Mouse (Mus musculus) liver, embryonic 15.5 days (tissue): Measurements from ENCODE around the gene Gfral. TPM values are rescaled to one million over a fixed set of nuclear protein-coding genes. Genes with fewer than 3 reads are reported as not detected.

Experiments
- ATAC-seq: fragments of 200-750 bp; cut with Nextera tagmentation; 2 replicates; pipeline ENCODE4 v1.8.0; 2017; ENCODE audit warnings: moderate number of reproducible peaks, mild to moderate bottlenecking, moderate library complexity; ENCODE audit not compliant: insufficient read depth
- H3K27ac ChIP-seq: fragments of 300-500 bp; sonication (generic); replicated peaks from 2 replicates; pipeline ENCODE4 v1.5.1; 2015; ENCODE audit warnings: mild to moderate bottlenecking, inconsistent platforms
- H3K27me3 ChIP-seq: fragments of 300-500 bp; sonication (generic); 2 replicates; pipeline ENCODE4 v1.6.1; 2015; ENCODE audit warnings: mild to moderate bottlenecking, inconsistent platforms
- H3K36me3 ChIP-seq: fragments of 300-500 bp; sonication (generic); replicated peaks from 2 replicates; pipeline ENCODE4 v1.6.1; 2015; ENCODE audit warnings: moderate library complexity, mild to moderate bottlenecking, inconsistent platforms
- H3K4me1 ChIP-seq: fragments of 300-500 bp; sonication (generic); replicated peaks from 2 replicates; pipeline ENCODE4 v1.6.1; 2015; ENCODE audit warnings: inconsistent platforms
- H3K4me2 ChIP-seq: fragments of 300-500 bp; sonication (generic); 2 replicates; pipeline ENCODE4 v1.6.1; 2015; ENCODE audit warnings: moderate library complexity, mild to moderate bottlenecking, inconsistent platforms
- H3K4me3 ChIP-seq: fragments of 300-500 bp; sonication (generic); replicated peaks from 2 replicates; pipeline ENCODE4 v1.5.1; 2015; ENCODE audit warnings: mild to moderate bottlenecking, inconsistent platforms
- H3K9ac ChIP-seq: fragments of 300-500 bp; sonication (generic); 2 replicates; pipeline ENCODE4 v1.6.1; 2015; ENCODE audit warnings: moderate library complexity, mild to moderate bottlenecking, inconsistent platforms
- H3K9me3 ChIP-seq: fragments of 300-500 bp; sonication (generic); replicated peaks from 2 replicates; pipeline ENCODE4 v1.6.1; 2016; ENCODE audit warnings: inconsistent platforms
- WGBS: fragments of 180-500 bp; shearing (Covaris S2); methylation state at CpG from one replicate; pipeline ENCODE4 v1.1.7; 2015; ENCODE audit warnings: mixed read lengths; ENCODE audit not compliant: insufficient replicate concordance; 5-methylcytosine and 5-hydroxymethylcytosine counted together
- polyA plus RNA-seq: library from polyadenylated mRNA; unstranded; fragments of >200 nt; fragmentation: Nextera tagmentation; extraction: Ambion mirVana; gene quantifications from 2 replicates; pipeline ENCODE4 v1.2.1, GENCODE M21; 2015

The Gfral gene
- polyA plus RNA-seq, result not detected in 2 replicates

DNA sequence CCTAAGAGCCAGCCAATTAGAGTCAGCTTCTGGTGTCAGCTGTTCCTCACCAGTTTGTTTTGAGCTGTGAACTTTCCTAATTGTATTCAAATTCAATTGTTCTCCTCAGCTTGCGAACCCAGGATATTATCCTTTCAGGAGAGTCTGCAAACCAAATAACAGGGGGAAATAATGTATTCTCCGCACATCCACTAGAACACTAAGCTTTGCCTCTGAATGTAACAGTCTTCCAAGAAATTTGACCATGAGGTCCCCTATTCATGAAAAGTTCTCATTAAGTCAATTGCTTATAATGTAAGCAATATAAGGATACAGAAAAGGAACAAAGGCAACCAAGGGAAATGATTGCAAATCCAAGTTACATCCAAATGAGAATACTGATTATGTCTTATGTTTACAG lies at the start of gene Gfral:
Gfral (minus strand) TSS at position 101 of the 400 bp plus-strand sequence.
- 56% methylated on average over 2 of the region's 2 CpGs for WGBS
- no peak for ATAC-seq
- no peak within 1 kb of the TSS for H3K27ac ChIP-seq
- H3K36me3 ChIP-seq, result no peaks in the 10 kb centered on the region
- no peaks in the 10 kb centered on the region for H3K9me3 ChIP-seq
- no peak within 1 kb of the TSS for H3K4me3 ChIP-seq
- no peak within 1 kb of the TSS for H3K4me2 ChIP-seq
- H3K4me1 ChIP-seq, result no peaks in the 10 kb centered on the region
- H3K27me3 ChIP-seq, result no peaks in the 10 kb centered on the region
- no peak within 1 kb of the TSS for H3K9ac ChIP-seq

DNA sequence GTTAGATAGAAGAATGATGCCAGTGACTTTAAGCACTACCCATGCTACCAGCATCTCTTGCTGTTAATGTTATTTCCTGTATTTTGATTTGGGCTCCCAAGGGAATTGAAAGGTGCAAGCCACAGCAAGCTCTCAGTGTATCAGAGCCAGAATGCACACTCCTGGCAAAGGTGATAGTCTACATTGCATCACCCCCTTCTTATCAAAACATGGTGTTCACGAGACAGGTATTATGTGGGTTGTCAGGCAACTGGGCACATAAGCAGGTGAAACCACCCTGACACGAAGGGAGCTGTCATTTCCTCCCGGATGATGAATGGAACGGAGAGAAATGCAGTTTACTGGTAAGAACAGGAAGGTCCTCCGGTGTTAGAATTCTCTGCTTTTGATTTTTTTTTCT lies 44.3 kb upstream of the Gfral start:
- Histone ChIP-seq H3K9ac (no peak overlapping the region), H3K4me1 (no peaks in the 10 kb centered on the region), H3K4me2 (no peak overlapping the region), H3K4me3 (no peak overlapping the region), H3K27ac (no peak overlapping the region), H3K9me3 (no peaks in the 10 kb centered on the region), H3K36me3 (no peaks in the 10 kb centered on the region), H3K27me3 (no peaks in the 10 kb centered on the region)
- ATAC-seq, result no peak
- 47% methylated on average over 5 of the region's 5 CpGs for WGBS

DNA sequence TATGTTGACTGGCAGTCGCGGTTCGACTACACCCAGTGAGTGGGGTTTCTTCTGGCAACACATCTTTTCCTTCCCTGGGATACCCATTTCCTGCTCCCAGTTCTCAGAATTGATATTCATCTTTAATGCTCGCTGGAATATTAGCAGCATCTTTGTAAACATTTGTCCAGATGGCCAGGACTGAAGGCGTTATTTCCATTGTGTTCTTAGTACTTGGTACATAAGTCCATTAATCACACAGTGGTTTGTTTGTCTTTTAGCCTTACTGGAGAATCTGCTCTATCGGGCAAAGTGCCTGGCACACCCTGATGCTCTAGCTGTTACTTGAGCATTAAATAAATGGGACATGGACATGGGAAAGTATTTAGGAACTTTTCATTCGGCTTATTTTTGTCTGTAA lies 39.1 kb upstream of the Gfral start:
- no peak overlapping the region for H3K4me2 ChIP-seq
- ATAC-seq, result no peak
- no peaks in the 10 kb centered on the region for H3K36me3 ChIP-seq
- WGBS, result 64% methylated on average over 7 of the region's 7 CpGs
- no peaks in the 10 kb centered on the region for H3K9me3 ChIP-seq
- H3K4me1 ChIP-seq, result no peaks in the 10 kb centered on the region
- no peak overlapping the region for H3K27ac ChIP-seq
- no peak overlapping the region for H3K4me3 ChIP-seq
- no peaks in the 10 kb centered on the region for H3K27me3 ChIP-seq
- no peak overlapping the region for H3K9ac ChIP-seq

DNA sequence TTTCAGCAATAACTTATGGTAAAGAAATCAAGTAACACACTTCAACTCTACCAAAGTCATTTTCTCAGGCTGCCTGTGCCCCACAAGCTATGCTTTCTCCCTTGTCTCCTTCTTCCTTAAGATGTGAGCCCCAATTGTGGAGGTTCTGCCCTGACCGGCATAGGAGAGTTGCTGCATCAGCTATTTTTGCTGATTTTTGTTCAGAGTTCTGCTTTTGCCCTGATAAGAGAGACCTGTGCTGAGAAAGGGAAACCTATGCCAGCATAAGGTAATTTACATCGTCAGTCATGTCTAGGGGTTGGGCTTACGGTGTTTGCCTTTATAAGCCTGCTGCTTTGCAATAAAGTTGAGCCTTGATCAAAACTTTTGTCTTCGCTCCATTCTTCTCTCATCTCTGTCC lies 38.7 kb upstream of the Gfral start:
- no peak for ATAC-seq
- H3K9me3 ChIP-seq, result no peaks in the 10 kb centered on the region
- WGBS, result 74% methylated on average over 4 of the region's 4 CpGs
- H3K27ac ChIP-seq, result no peak overlapping the region
- H3K4me3 ChIP-seq, result no peak overlapping the region
- no peak overlapping the region for H3K9ac ChIP-seq
- no peak overlapping the region for H3K4me2 ChIP-seq
- H3K27me3 ChIP-seq, result no peaks in the 10 kb centered on the region
- no peaks in the 10 kb centered on the region for H3K36me3 ChIP-seq
- H3K4me1 ChIP-seq, result no peaks in the 10 kb centered on the region

DNA sequence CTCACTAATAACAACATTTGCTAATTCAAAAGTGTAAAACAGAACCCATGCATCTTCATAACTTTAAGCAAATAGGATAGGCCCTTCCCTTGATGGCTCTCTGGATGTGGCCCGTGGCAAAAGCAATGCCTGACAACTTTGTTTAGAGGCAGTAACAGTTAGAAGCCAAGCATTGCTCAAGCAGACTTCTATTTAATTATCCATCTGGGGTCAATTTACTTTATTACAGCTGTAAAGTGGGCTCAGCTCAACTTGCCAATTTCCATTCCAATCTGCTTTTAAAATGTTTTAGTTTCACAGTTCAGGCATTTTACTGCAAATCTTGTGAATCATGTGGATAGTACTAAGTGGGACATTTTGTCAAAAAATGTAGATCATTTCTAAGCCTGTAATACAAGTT lies 28.9 kb upstream of the Gfral start:
- no peak overlapping the region for H3K4me3 ChIP-seq
- WGBS, result 40% methylated on average over 1 of the region's 1 CpGs

DNA sequence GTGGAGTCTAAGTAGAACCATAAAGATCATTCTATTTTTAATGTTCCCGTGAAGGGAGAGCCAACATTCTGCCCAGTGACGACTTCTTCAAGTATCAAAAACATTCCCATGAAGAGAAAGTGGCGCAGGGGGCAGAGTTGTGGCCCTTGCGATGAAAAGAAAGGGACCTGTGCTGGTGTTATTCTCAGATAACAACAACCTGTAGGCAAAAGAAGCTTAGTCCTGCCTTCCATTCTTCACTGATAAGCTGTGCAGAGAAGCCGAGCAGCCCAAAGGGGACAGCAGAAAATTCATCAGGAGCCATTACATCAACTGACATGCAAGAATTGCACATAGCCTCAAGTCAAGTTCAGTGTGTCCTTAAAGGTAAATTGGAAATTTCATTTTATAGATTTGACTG lies 24.5 kb upstream of the Gfral start:
- Histone ChIP-seq H3K27ac (peak overlapping the region; percentile 80), H3K36me3 (no peaks in the 10 kb centered on the region), H3K4me3 (peak overlapping the region; percentile 57; the same call in 1 of the 2 replicates), H3K4me1 (peaks cover 25% of the 10 kb centered on the region), H3K27me3 (no peaks in the 10 kb centered on the region), H3K9me3 (no peaks in the 10 kb centered on the region), H3K9ac (no peak overlapping the region), H3K4me2 (peak overlapping the region; percentile 85)
- 19% methylated on average over 5 of the region's 5 CpGs for WGBS
- ATAC-seq, result peak; percentile 59

More for the DNA sequence above, 28.9 kb upstream of the Gfral start:
- no peak overlapping the region for H3K27ac ChIP-seq
- H3K9me3 ChIP-seq, result no peaks in the 10 kb centered on the region
- H3K4me1 ChIP-seq, result peaks cover 12% of the 10 kb centered on the region
- no peaks in the 10 kb centered on the region for H3K27me3 ChIP-seq
- H3K4me2 ChIP-seq, result no peak overlapping the region
- H3K36me3 ChIP-seq, result no peaks in the 10 kb centered on the region
- ATAC-seq, result no peak
- no peak overlapping the region for H3K9ac ChIP-seq

DNA sequence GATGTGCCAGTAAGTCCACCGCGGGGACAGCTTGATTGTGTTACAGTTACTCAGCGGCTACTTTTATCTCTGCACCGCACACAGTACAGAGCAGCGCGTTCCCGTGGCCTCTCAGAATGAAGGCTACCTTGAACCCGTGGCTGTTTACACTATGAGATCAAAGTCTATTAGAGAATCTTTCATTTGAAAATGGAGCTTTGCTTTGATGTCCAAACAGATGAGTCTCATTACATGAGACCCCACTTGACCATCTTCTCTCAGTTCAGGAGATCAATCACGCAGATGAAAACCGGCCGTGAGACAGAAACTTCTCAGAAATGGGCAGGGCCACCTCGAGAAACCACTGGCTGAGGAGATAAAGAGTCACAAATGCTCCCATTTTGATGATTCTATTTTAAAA lies 23.8 kb upstream of the Gfral start:
- H3K4me3 ChIP-seq, result peak overlapping the region; percentile 57
- peaks cover 25% of the 10 kb centered on the region for H3K4me1 ChIP-seq
- peak; percentile 90 for ATAC-seq
- 5% methylated on average over 12 of the region's 12 CpGs for WGBS
- H3K27me3 ChIP-seq, result no peaks in the 10 kb centered on the region
- no peaks in the 10 kb centered on the region for H3K36me3 ChIP-seq
- H3K9ac ChIP-seq, result 0 out of 2 replicates have a peak overlapping the region, but pooled peaks have one; percentile 32
- H3K9me3 ChIP-seq, result no peaks in the 10 kb centered on the region
- H3K4me2 ChIP-seq, result peak overlapping the region; percentile 85
- peak overlapping the region; percentile 80 for H3K27ac ChIP-seq

DNA sequence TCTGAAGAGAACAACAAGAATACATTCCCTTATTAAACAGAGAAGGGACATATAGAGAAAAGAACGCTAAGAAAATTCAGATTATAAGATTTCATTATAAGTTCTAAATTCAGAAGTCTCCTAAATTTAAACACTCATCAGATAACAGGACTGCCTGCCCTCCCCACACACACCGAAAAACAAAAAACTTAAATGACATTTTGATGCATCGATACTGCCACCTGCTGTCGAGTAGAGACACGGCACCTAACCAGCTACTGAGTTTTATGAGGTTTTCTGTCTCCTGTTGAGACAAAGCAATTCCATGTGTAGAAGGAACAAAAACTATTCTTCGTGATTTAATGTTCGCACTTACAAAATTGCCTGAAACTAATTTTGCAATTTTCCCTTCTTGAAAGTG lies 23.2 kb upstream of the Gfral start:
- peak overlapping the region; percentile 80 for H3K27ac ChIP-seq
- ATAC-seq, result peak; percentile 83
- H3K4me1 ChIP-seq, result peaks cover 25% of the 10 kb centered on the region
- H3K36me3 ChIP-seq, result no peaks in the 10 kb centered on the region
- peak overlapping the region; percentile 85 for H3K4me2 ChIP-seq
- H3K9ac ChIP-seq, result 0 out of 2 replicates have a peak overlapping the region, but pooled peaks have one; percentile 32
- no peaks in the 10 kb centered on the region for H3K9me3 ChIP-seq
- no peaks in the 10 kb centered on the region for H3K27me3 ChIP-seq
- H3K4me3 ChIP-seq, result peak overlapping the region; percentile 57
- 2% methylated on average over 7 of the region's 7 CpGs for WGBS

DNA sequence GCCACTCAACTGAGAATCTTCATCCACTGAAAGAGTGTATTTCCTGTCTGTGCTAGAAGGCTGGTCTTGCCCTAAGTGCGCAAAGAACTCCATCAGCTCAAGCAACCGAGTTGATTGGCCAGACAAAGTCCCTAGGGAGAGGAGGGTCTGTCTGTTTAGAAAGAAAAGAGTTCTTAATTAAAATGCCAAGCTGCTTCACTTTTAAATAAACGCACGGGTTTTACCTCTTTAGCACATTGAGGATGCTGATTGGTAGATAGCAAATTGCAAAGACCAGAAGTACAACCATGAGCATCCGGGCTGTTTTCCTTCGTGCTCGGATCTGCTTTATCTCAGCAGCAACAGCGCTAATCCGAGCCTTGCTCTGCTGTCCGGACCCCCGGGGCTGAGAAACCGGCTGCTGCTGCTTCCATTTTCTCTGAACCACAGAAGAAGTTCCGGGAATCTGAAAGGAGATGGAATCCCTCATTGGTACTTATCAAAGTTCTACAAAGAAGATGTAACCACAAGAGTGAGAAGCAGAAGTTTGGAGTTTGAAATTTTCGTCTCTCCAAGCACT lies 22.6 kb upstream of the Gfral start:
- H3K4me2 ChIP-seq, result peak overlapping the region; percentile 85
- H3K36me3 ChIP-seq, result no peaks in the 10 kb centered on the region
- peak; percentile 53 for ATAC-seq
- H3K27ac ChIP-seq, result peak overlapping the region; percentile 79
- peak overlapping the region; percentile 49; the same call in 1 of the 2 replicates for H3K9ac ChIP-seq
- peak overlapping the region; percentile 57 for H3K4me3 ChIP-seq
- H3K9me3 ChIP-seq, result no peaks in the 10 kb centered on the region
- H3K4me1 ChIP-seq, result peaks cover 25% of the 10 kb centered on the region
- 1% methylated on average over 14 of the region's 14 CpGs for WGBS
- no peaks in the 10 kb centered on the region for H3K27me3 ChIP-seq

DNA sequence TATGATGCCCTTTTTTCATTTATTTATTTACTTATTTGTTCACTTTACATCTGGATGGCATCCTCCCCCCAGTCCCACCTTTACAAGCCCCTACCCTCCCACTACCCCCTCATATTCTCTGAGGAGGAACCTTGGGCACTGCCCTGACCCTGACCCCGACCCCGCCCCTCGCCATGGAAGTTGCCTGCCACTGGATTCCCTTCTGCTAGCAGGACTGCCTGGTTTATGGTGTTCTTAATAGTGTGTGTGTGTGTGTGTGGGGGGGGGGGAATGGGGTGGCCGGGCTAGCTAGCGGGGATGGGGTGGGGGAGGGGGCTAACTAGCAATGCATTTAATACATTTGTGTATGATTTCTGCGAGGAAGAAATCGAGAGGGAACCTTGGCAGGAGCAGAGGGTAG lies 21.4 kb upstream of the Gfral start:
- Histone ChIP-seq H3K4me1 (peaks cover 28% of the 10 kb centered on the region), H3K27ac (no peak overlapping the region), H3K9me3 (no peaks in the 10 kb centered on the region), H3K4me2 (no peak overlapping the region), H3K27me3 (no peaks in the 10 kb centered on the region), H3K36me3 (no peaks in the 10 kb centered on the region), H3K9ac (no peak overlapping the region), H3K4me3 (no peak overlapping the region)
- ATAC-seq, result no peak
- WGBS, result 64% methylated on average over 7 of the region's 7 CpGs

DNA sequence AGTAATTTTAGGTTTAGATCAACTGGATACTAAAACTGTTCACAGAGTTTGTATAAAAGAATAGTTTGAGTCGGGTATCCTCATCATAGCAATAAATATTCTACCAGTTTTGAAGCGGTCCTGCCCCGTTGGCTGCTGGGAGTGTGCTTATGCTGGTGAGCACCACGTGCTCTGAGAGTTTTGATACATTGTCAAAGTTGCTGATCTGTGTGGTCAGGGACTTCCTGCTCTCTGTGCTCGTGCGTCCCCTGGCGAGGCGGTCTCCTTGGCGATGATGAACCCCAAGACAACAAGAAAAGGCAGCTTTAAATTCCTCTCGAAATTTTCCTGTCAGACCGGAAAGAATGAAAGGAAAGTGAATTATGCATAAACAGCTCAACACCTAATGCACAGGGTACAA lies 16.9 kb upstream of the Gfral start:
- Histone ChIP-seq H3K36me3 (no peaks in the 10 kb centered on the region), H3K9ac (no peak overlapping the region), H3K4me2 (no peak overlapping the region), H3K27me3 (no peaks in the 10 kb centered on the region), H3K9me3 (no peaks in the 10 kb centered on the region), H3K4me1 (peaks cover 5% of the 10 kb centered on the region), H3K4me3 (no peak overlapping the region), H3K27ac (no peak overlapping the region)
- WGBS, result 19% methylated on average over 11 of the region's 11 CpGs
- ATAC-seq, result no peak; the same call in 1 of the 2 replicates
